Mouse (Mus musculus) CH12.LX (cell line): ENCODE results near the gene Fibp. TPM values are rescaled to one million over a fixed set of nuclear protein-coding genes. Genes with fewer than 3 reads are reported as not detected.
"Not testable (repeated sequence)": the region's sequence is repeated elsewhere in the genome, so short reads cannot be mapped to it uniquely, and the experiment has no call there.

ENCODE experiments used
- DNase-seq: peaks from one replicate; pipeline ENCODE4 v3.0.0-alpha.2; 2013; ENCODE audit errors: extremely low read depth
- H3K27ac ChIP-seq: 2 replicates; pipeline ENCODE4 v1.5.1; 2012; ENCODE audit warnings: low read depth, mild to moderate bottlenecking, control low read depth, moderate library complexity; ENCODE audit not compliant: insufficient read depth
- H3K27me3 ChIP-seq: replicated peaks from 2 replicates; pipeline ENCODE3; 2012; ENCODE audit warnings: inconsistent platforms
- H3K36me3 ChIP-seq, 2 experiments: replicated peaks in 1 of 2; 2 replicates each; pipeline versions ENCODE3 to v1.6.1; 2012; ENCODE audit warnings: inconsistent platforms in 1 of 2, low read length in 1 of 2, mild to moderate bottlenecking in 1 of 2, mixed read lengths in 1 of 2, moderate library complexity in 1 of 2; ENCODE audit not compliant: control insufficient read depth in 1 of 2, insufficient read depth in 1 of 2
- H3K4me1 ChIP-seq, 2 experiments: 2 replicates each; pipeline ENCODE4 v1.6.1; 2012; ENCODE audit warnings: inconsistent platforms in 1 of 2, moderate library complexity in 1 of 2; ENCODE audit not compliant: insufficient read depth in 2 of 2, control insufficient read depth in 1 of 2
- H3K4me2 ChIP-seq: 2 replicates; pipeline ENCODE4 v1.6.1; 2012; ENCODE audit warnings: low read depth, mild to moderate bottlenecking, control low read depth; ENCODE audit not compliant: poor library complexity, insufficient read depth, severe bottlenecking
- H3K4me3 ChIP-seq, 3 experiments: fragments of 150-350 bp in 1 of 3; sonication (generic) in 1 of 3; replicated peaks in 1 of 3; 2 replicates each; pipeline versions ENCODE3 to v1.5.1; 2011 to 2012; ENCODE audit warnings: low read depth in 2 of 3, low read length in 2 of 3, mild to moderate bottlenecking in 2 of 3, moderate library complexity in 2 of 3, control low read depth in 1 of 3, improper control_type of control experiment in 1 of 3, inconsistent platforms in 1 of 3, mixed read lengths in 1 of 3; ENCODE audit not compliant: poor library complexity in 1 of 3
- H3K79me2 ChIP-seq: replicated peaks from 2 replicates; pipeline ENCODE4 v1.6.1; 2012; ENCODE audit warnings: mild to moderate bottlenecking, moderate library complexity; ENCODE audit not compliant: control insufficient read depth, poor library complexity, insufficient read depth, severe bottlenecking; ENCODE audit errors: extremely low read depth
- H3K9ac ChIP-seq: 2 replicates; pipeline ENCODE4 v1.6.1; 2012; ENCODE audit warnings: low read depth, mild to moderate bottlenecking, control low read depth, moderate library complexity; ENCODE audit not compliant: insufficient read depth
- H3K9me3 ChIP-seq: replicated peaks from 2 replicates; pipeline ENCODE3; 2012; ENCODE audit warnings: low read length, inconsistent platforms, mixed read lengths
- CHD1 ChIP-seq: IDR thresholded peaks from 2 replicates; pipeline ENCODE4 v1.6.1; 2012; ENCODE audit warnings: low read depth, low read length, improper control_type of control experiment, inconsistent platforms
- CHD2 ChIP-seq: IDR thresholded peaks from 2 replicates; pipeline ENCODE4 v1.6.1; 2011; ENCODE audit warnings: low read length, improper control_type of control experiment
- CTCF ChIP-seq, 2 experiments: IDR thresholded peaks in 1 of 2; conservative IDR thresholded peaks in 1 of 2; 2 replicates each; pipeline ENCODE4 v1.5.1; 2011 to 2012; ENCODE audit warnings: low read depth in 2 of 2, low read length in 2 of 2, improper control_type of control experiment in 1 of 2, inconsistent platforms in 1 of 2, mild to moderate bottlenecking in 1 of 2, moderate library complexity in 1 of 2
- E2F4 ChIP-seq: IDR thresholded peaks from 2 replicates; pipeline ENCODE4 v1.6.1; 2011; ENCODE audit warnings: low read depth, low read length, improper control_type of control experiment; ENCODE audit not compliant: insufficient replicate concordance
- ELF1 ChIP-seq: IDR thresholded peaks from 2 replicates; pipeline ENCODE4 v1.6.1; 2014; ENCODE audit warnings: low read depth, mild to moderate bottlenecking, inconsistent platforms, low read length, improper control_type of control experiment
- EP300 ChIP-seq: IDR thresholded peaks from 2 replicates; pipeline ENCODE4 v1.6.1; 2011; ENCODE audit warnings: low read length, improper control_type of control experiment
- ETS1 ChIP-seq: conservative IDR thresholded peaks from 2 replicates; pipeline ENCODE4 v1.6.1; 2012; ENCODE audit warnings: low read depth, mild to moderate bottlenecking, inconsistent platforms, low read length, improper control_type of control experiment, moderate library complexity
- HCFC1 ChIP-seq: IDR thresholded peaks from 2 replicates; pipeline ENCODE4 v1.6.1; 2012; ENCODE audit warnings: low read depth, mild to moderate bottlenecking, inconsistent platforms, low read length, improper control_type of control experiment
- JUN ChIP-seq: IDR thresholded peaks from 2 replicates; pipeline ENCODE4 v1.6.1; 2011; ENCODE audit warnings: low read depth, mild to moderate bottlenecking, low read length, improper control_type of control experiment, moderate library complexity; ENCODE audit not compliant: insufficient read depth
- JUND ChIP-seq: conservative IDR thresholded peaks from 2 replicates; pipeline ENCODE4 v1.6.1; 2011; ENCODE audit warnings: low read depth, low read length, improper control_type of control experiment
- KAT2A ChIP-seq: IDR thresholded peaks from 2 replicates; pipeline ENCODE4 v1.6.1; 2012; ENCODE audit warnings: low read length, improper control_type of control experiment, inconsistent platforms; ENCODE audit not compliant: insufficient replicate concordance
- MAFK ChIP-seq: IDR thresholded peaks from 2 replicates; pipeline ENCODE4 v1.6.1; 2011; ENCODE audit warnings: low read length, improper control_type of control experiment; ENCODE audit not compliant: insufficient replicate concordance
- MAX ChIP-seq: IDR thresholded peaks from 2 replicates; pipeline ENCODE4 v1.6.1; 2011; ENCODE audit warnings: low read length, improper control_type of control experiment
- MAZ ChIP-seq: IDR thresholded peaks from 2 replicates; pipeline ENCODE4 v1.6.1; 2012; ENCODE audit warnings: low read depth, mild to moderate bottlenecking, inconsistent platforms, low read length, improper control_type of control experiment, moderate library complexity
- MEF2A ChIP-seq: IDR thresholded peaks from 2 replicates; pipeline ENCODE4 v1.6.1; 2014; ENCODE audit warnings: low read depth, mild to moderate bottlenecking, inconsistent platforms, low read length, improper control_type of control experiment, borderline replicate concordance
- MXI1 ChIP-seq: IDR thresholded peaks from 2 replicates; pipeline ENCODE4 v1.6.1; 2011; ENCODE audit warnings: mild to moderate bottlenecking, low read depth, low read length, improper control_type of control experiment
- MYC ChIP-seq: IDR thresholded peaks from 2 replicates; pipeline ENCODE4 v1.6.1; 2011; ENCODE audit warnings: low read depth, mild to moderate bottlenecking, improper control_type of control experiment, low read length
- NRF1 ChIP-seq: IDR thresholded peaks from 2 replicates; pipeline ENCODE4 v1.6.1; 2014; ENCODE audit warnings: low read depth, mild to moderate bottlenecking, inconsistent platforms, low read length, improper control_type of control experiment, moderate library complexity
- PAX5 ChIP-seq: IDR thresholded peaks from 2 replicates; pipeline ENCODE4 v1.6.1; 2012; ENCODE audit warnings: low read length, inconsistent platforms, mixed read lengths
- POLR2A ChIP-seq: IDR thresholded peaks from 2 replicates; pipeline ENCODE4 v1.6.1; 2011; ENCODE audit warnings: low read depth, mild to moderate bottlenecking, improper control_type of control experiment, low read length
- RAD21 ChIP-seq: IDR thresholded peaks from 2 replicates; pipeline ENCODE4 v1.6.1; 2011; ENCODE audit warnings: low read depth, mild to moderate bottlenecking, low read length, improper control_type of control experiment, moderate library complexity
- RCOR1 ChIP-seq: conservative IDR thresholded peaks from 2 replicates; pipeline ENCODE4 v1.6.1; 2012; ENCODE audit warnings: low read depth, mild to moderate bottlenecking, inconsistent platforms, low read length, improper control_type of control experiment
- SIN3A ChIP-seq: IDR thresholded peaks from 2 replicates; pipeline ENCODE4 v1.6.1; 2012; ENCODE audit warnings: low read length, improper control_type of control experiment, inconsistent platforms
- TBP ChIP-seq: conservative IDR thresholded peaks from 2 replicates; pipeline ENCODE4 v1.6.1; 2011; ENCODE audit warnings: low read depth, low read length, improper control_type of control experiment
- TCF12 ChIP-seq: IDR thresholded peaks from 2 replicates; pipeline ENCODE4 v1.6.1; 2014; ENCODE audit warnings: low read depth, mild to moderate bottlenecking, inconsistent platforms, low read length, improper control_type of control experiment
- USF1 ChIP-seq: IDR thresholded peaks from 2 replicates; pipeline ENCODE4 v1.6.1; 2014; ENCODE audit warnings: low read depth, mild to moderate bottlenecking, inconsistent platforms, low read length, improper control_type of control experiment
- USF2 ChIP-seq: conservative IDR thresholded peaks from 2 replicates; pipeline ENCODE4 v1.6.1; 2011; ENCODE audit warnings: low read depth, low read length, improper control_type of control experiment
- ZC3H11A ChIP-seq: IDR thresholded peaks from 2 replicates; pipeline ENCODE4 v1.6.1; 2012; ENCODE audit warnings: low read depth, mild to moderate bottlenecking, inconsistent platforms, low read length, improper control_type of control experiment
- ZKSCAN1 ChIP-seq: IDR thresholded peaks from 2 replicates; pipeline ENCODE4 v1.6.1; 2012; ENCODE audit warnings: low read depth, inconsistent platforms, low read length, improper control_type of control experiment, borderline replicate concordance
- ZMIZ1 ChIP-seq: IDR thresholded peaks from 2 replicates; pipeline ENCODE4 v1.6.1; 2012; ENCODE audit warnings: low read depth, mild to moderate bottlenecking, inconsistent platforms, low read length, improper control_type of control experiment
- ZNF384 ChIP-seq: IDR thresholded peaks from 2 replicates; pipeline ENCODE4 v1.6.1; 2012; ENCODE audit warnings: low read depth, low read length, improper control_type of control experiment, inconsistent platforms
- dilution Hi-C: fragments of 300-500 bp; cut with MboI; formaldehyde crosslinking; loops from 2 replicates; pipeline ENCODE4 v1.14.3; 2020; ENCODE audit warnings: low sequenced_read_pairs; ENCODE audit not compliant: extremely low pct_unique_long_range_greater_than_20kb, extremely low pct_ligation_motif_present
- in situ Hi-C: fragments of 300-500 bp; cut with MboI; formaldehyde crosslinking; loops from 3 replicates; pipeline ENCODE4 v1.14.3; 2019; ENCODE audit warnings: low sequenced_read_pairs, low pct_ligation_motif_present, low pct_unique_long_range_greater_than_20kb, mixed read lengths
- polyA plus RNA-seq: library from polyadenylated mRNA; unstranded; fragments of >175 nt; gene quantifications from 2 replicates; pipeline ENCODE4 v1.2.1, GENCODE M21; 2012; ENCODE audit warnings: low read depth; ENCODE audit not compliant: insufficient read length
- total RNA-seq, 2 experiments: library from RNA; depleted of rRNA; stranded (reverse); fragments of 300-350 nt in 1 of 2; fragments of >200 nt in 1 of 2; gene quantifications; 2 replicates each; pipeline ENCODE4 v1.2.3; 2012 to 2014

The Fibp gene
- total and polyA plus RNA-seq, 3 experiments = 29.1 to 74.9 (median 37.5) TPM

DNA sequence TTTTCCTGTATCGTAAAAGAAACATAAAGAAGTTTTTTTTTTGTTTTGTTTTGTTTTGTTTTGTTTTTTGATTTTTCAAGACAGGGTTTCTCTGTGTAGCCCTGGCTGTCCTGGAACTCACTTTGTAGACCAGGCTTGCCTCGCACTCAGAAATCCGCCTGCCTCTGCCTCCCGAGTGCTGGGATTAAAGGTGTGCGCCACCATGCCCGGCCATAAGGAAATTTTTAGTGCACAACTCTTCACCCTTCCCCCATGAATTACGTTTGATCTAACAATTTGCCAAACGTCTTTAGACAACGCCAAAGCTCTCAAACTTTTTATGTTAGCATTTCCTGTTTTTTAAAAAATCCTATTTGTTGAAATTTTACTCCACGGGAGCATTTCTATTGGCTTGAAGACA lies 29.3 kb downstream of the Fibp start:
- H3K9ac ChIP-seq, H3K27me3 ChIP-seq, dilution Hi-C loops, H3K27ac ChIP-seq, H3K9me3 ChIP-seq, DNase-seq: not testable (repeated sequence)
- TF ChIP-seq CHD1 (0 out of 2 replicates have a peak, but pooled peaks have one; percentile 76), ZMIZ1 (0 out of 2 replicates have a peak, but pooled peaks have one; percentile 33)
- in situ Hi-C loops = loop anchor here (5.0 kb wide), 1 partner anchor 32 kb away; the partner anchor contains the start of gene Ccdc85b
- Histone ChIP-seq H3K4me3 (peak overlapping the region in 2 of 3 experiments; percentile 29 to 99), H3K79me2 (peaks cover 24% of the 10 kb centered on the region), H3K4me1 (peaks cover 6 to 35% of the 10 kb centered on the region in 2 experiments; a peak in 3 of 4 replicates), H3K36me3 (peaks cover 35 to 45% of the 10 kb centered on the region in 2 experiments), H3K4me2 (0 out of 2 replicates have a peak overlapping the region, but pooled peaks have one; percentile 32)

GRCm38 (mm10) chr19:5490313-5490897 lies 30.0 kb downstream of the Fibp start, which contains the start of gene Cfl1:
Gene Cfl1, plus strand, starts transcription at chr19:5490455.
- peaks cover 24% of the 10 kb centered on the region for H3K79me2 ChIP-seq
- dilution Hi-C loops = no loop called here
- TF ChIP-seq NRF1 (peak; percentile 80), POLR2A (peak; percentile 99), ZC3H11A (no peak), MAFK (no peak), MAX (no peak), USF1 (no peak), E2F4 (no peak), MAZ (peak; percentile 79; the same call in 1 of the 2 replicates), USF2 (no peak), PAX5 (no peak), MXI1 (peak; percentile 81), TBP (peak; percentile 92), RAD21 (no peak), EP300 (no peak), TCF12 (peak; percentile 91), JUND (no peak), JUN (no peak), SIN3A (peak; percentile 75), CHD2 (peak; percentile 91), KAT2A (peak; percentile 88; the same call in 1 of the 2 replicates), CTCF (conservative IDR thresholded peaks at IDR 0.05 in 1 of 2, IDR thresholded peaks at IDR 0.05 in 1 of 2; ENCODE audit: low read depth in 2 of 2, low read length in 2 of 2) (peak in 1 of 2 experiments; percentile 12; a peak in 1 of 4 replicates), ZNF384 (no peak), ELF1 (peak; percentile 96), ZKSCAN1 (no peak), MYC (peak; percentile 49; the same call in 1 of the 2 replicates), ZMIZ1 (peak; percentile 95), HCFC1 (peak; percentile 94), CHD1 (no peak), RCOR1 (no peak; the same call in 1 of the 2 replicates), MEF2A (peak; percentile 91), ETS1 (0 out of 2 replicates have a peak, but pooled peaks have one; percentile 4)

More at GRCm38 (mm10) chr19:5490313-5490897, 30.0 kb downstream of the Fibp start, which contains the start of gene Cfl1:
- peaks cover 6 to 34% of the 10 kb centered on the region in 2 experiments; a peak in 3 of 4 replicates for H3K4me1 ChIP-seq
- peaks cover 33 to 44% of the 10 kb centered on the region in 2 experiments for H3K36me3 ChIP-seq
- H3K4me2 ChIP-seq = peak within 1 kb of the TSS; percentile 81
- no peaks in the 10 kb centered on the region for H3K9me3 ChIP-seq
- no peaks in the 10 kb centered on the region for H3K27me3 ChIP-seq
- H3K9ac ChIP-seq = peak within 1 kb of the TSS; percentile 80
- DNase-seq = peak; percentile 96
- peak within 1 kb of the TSS; percentile 82 to 99 (median 90) for H3K4me3 ChIP-seq
- in situ Hi-C loops = loop anchor here (5.0 kb wide), 1 partner anchor 33 kb away; the partner anchor contains the start of gene Ccdc85b
- H3K27ac ChIP-seq = peak within 1 kb of the TSS; percentile 92
